Mouse (Mus musculus): Measurements from ENCODE around the gene Slc34a2. TPM values are rescaled to one million over a fixed set of nuclear protein-coding genes. Genes with fewer than 3 reads are reported as not detected.
A peak's percentile ranks its signal among the peaks of the same experiment; 100 is the strongest.

The Slc34a2 gene
- polyA plus RNA-seq, 1 experiment from 2014 or later, result 0.06 TPM

- no peak overlapping the region for H3K9ac ChIP-seq (ENCODE audit: low read depth, low read length)
- 81% methylated on average over 12 of the region's 12 CpGs for WGBS
- no peak overlapping the region for H3K4me3 ChIP-seq (ENCODE audit: low read length)
- H3K27me3 ChIP-seq (replicated peaks; ENCODE audit: control insufficient read depth, insufficient read depth, low read length), result no peaks in the 10 kb centered on the region
- H3K36me3 ChIP-seq (ENCODE audit: control insufficient read depth, insufficient read depth, low read length), result no peaks in the 10 kb centered on the region
- H3K9me3 ChIP-seq (ENCODE audit: control insufficient read depth, low read length), result no peaks in the 10 kb centered on the region
- no peak for ATAC-seq
- no peaks in the 10 kb centered on the region for H3K4me1 ChIP-seq (ENCODE audit: control insufficient read depth, insufficient read depth, low read depth, low read length)
- no peak overlapping the region for H3K4me2 ChIP-seq (ENCODE audit: low read length)
- H3K27ac ChIP-seq (ENCODE audit: low read depth, low read length), result no peak overlapping the region
These were observed 64.1 kb downstream of the Slc34a2 start for GRCm38 (mm10) chr5:53101848-53102473.

DNA sequence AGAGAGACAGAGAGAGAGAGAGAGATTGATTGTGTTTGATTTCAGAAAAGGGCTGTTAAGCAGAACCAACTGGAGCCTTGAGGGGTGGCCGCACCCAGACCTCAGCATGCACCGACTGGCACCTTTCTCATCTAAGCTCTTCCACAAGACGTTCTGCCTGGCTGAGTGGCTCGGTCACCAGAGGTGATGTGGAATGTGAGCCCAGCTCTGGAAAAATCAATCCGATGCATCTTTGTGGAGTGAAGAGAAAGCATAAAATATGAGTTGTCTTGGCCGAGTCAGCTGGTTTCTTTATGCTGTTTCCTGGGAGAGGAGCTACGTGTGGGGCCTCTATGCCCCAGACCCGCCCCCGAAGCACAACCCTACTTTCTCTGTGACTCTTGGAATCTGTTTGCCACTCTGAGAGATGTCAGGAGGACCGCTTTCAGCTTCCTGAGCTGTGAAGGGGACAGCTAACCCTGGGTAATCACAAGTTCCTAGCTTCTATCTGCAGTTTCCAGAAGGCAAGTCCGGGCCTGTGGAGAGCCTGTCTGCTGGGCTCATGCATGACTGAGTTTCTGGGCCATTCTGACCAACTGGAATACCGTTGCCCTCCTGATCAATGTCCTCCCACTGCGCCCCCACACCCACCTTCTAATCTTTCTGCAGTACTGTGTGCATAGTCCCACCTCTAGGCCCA is 66.4 kb downstream of the Slc34a2 start:
- Histone ChIP-seq H3K9ac (ENCODE audit: low read depth, low read length) (no peak overlapping the region), H3K36me3 (ENCODE audit: control insufficient read depth, insufficient read depth, low read length) (no peaks in the 10 kb centered on the region), H3K4me3 (ENCODE audit: low read length) (no peak overlapping the region), H3K4me2 (ENCODE audit: low read length) (no peak overlapping the region), H3K27me3 (replicated peaks; ENCODE audit: control insufficient read depth, insufficient read depth, low read length) (no peaks in the 10 kb centered on the region), H3K4me1 (ENCODE audit: control insufficient read depth, insufficient read depth, low read depth, low read length) (no peaks in the 10 kb centered on the region), H3K9me3 (ENCODE audit: control insufficient read depth, low read length) (no peaks in the 10 kb centered on the region), H3K27ac (ENCODE audit: low read depth, low read length) (no peak overlapping the region)
- peak; percentile 31; the same call in 1 of the 2 replicates for ATAC-seq
- WGBS, result 71% methylated on average over 13 of the region's 13 CpGs

GRCm38 (mm10) chr5:53105716-53106115 is 67.8 kb downstream of the Slc34a2 start:
- Histone ChIP-seq H3K9me3 (ENCODE audit: control insufficient read depth, low read length) (no peaks in the 10 kb centered on the region), H3K27me3 (replicated peaks; ENCODE audit: control insufficient read depth, insufficient read depth, low read length) (no peaks in the 10 kb centered on the region), H3K27ac (ENCODE audit: low read depth, low read length) (no peak overlapping the region), H3K4me3 (ENCODE audit: low read length) (no peak overlapping the region), H3K36me3 (ENCODE audit: control insufficient read depth, insufficient read depth, low read length) (no peaks in the 10 kb centered on the region), H3K4me1 (ENCODE audit: control insufficient read depth, insufficient read depth, low read depth, low read length) (peaks cover 5% of the 10 kb centered on the region), H3K4me2 (ENCODE audit: low read length) (no peak overlapping the region), H3K9ac (ENCODE audit: low read depth, low read length) (no peak overlapping the region)
- no peak for ATAC-seq
- WGBS, result 69% methylated on average over 8 of the region's 8 CpGs

GRCm38 (mm10) chr5:53106125-53106524 is 68.2 kb downstream of the Slc34a2 start:
- H3K4me2 ChIP-seq (ENCODE audit: low read length), result no peak overlapping the region
- no peaks in the 10 kb centered on the region for H3K36me3 ChIP-seq (ENCODE audit: control insufficient read depth, insufficient read depth, low read length)
- no peak overlapping the region for H3K4me3 ChIP-seq (ENCODE audit: low read length)
- ATAC-seq, result no peak
- no peak overlapping the region for H3K9ac ChIP-seq (ENCODE audit: low read depth, low read length)
- no peak overlapping the region for H3K27ac ChIP-seq (ENCODE audit: low read depth, low read length)
- H3K4me1 ChIP-seq (ENCODE audit: control insufficient read depth, insufficient read depth, low read depth, low read length), result peaks cover 7% of the 10 kb centered on the region
- no peaks in the 10 kb centered on the region for H3K9me3 ChIP-seq (ENCODE audit: control insufficient read depth, low read length)
- H3K27me3 ChIP-seq (replicated peaks; ENCODE audit: control insufficient read depth, insufficient read depth, low read length), result no peaks in the 10 kb centered on the region
- 75% methylated on average over 4 of the region's 4 CpGs for WGBS

- Histone ChIP-seq H3K4me1 (ENCODE audit: control insufficient read depth, insufficient read depth, low read depth, low read length) (peaks cover 7% of the 10 kb centered on the region), H3K27ac (ENCODE audit: low read depth, low read length) (no peak overlapping the region), H3K9me3 (ENCODE audit: control insufficient read depth, low read length) (no peaks in the 10 kb centered on the region), H3K4me3 (ENCODE audit: low read length) (no peak overlapping the region), H3K27me3 (replicated peaks; ENCODE audit: control insufficient read depth, insufficient read depth, low read length) (no peaks in the 10 kb centered on the region), H3K4me2 (ENCODE audit: low read length) (no peak overlapping the region), H3K36me3 (ENCODE audit: control insufficient read depth, insufficient read depth, low read length) (no peaks in the 10 kb centered on the region), H3K9ac (ENCODE audit: low read depth, low read length) (no peak overlapping the region)
- 56% methylated on average over 4 of the region's 4 CpGs for WGBS
- no peak for ATAC-seq
These were observed 68.8 kb downstream of the Slc34a2 start for GRCm38 (mm10) chr5:53106731-53107130.

DNA sequence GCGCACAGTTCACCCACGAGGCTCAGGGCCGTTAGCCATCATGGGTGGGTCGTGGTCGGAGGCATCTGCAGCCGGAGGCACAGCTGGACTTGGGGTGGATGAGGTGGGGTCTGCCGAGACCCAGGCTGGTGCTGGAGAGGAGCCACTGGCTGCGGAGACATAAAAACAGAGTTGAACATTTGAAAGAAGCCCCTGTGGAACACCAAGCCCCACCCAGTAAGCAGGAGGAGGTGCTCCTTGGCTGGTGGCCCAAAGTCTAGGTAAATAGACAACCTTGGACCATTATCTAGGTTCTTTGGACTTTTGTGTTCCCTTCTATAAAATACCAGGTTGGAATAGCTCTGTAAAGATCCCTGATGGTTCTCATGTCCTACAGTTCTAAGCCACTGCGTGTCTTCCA is 70.1 kb downstream of the Slc34a2 start:
- peaks cover 2% of the 10 kb centered on the region; the same call in 1 of the 2 replicates for H3K36me3 ChIP-seq (ENCODE audit: control insufficient read depth, insufficient read depth, low read length)
- peaks cover 7% of the 10 kb centered on the region for H3K4me1 ChIP-seq (ENCODE audit: control insufficient read depth, insufficient read depth, low read depth, low read length)
- H3K27me3 ChIP-seq (replicated peaks; ENCODE audit: control insufficient read depth, insufficient read depth, low read length), result no peaks in the 10 kb centered on the region
- no peak overlapping the region for H3K4me2 ChIP-seq (ENCODE audit: low read length)
- WGBS, result 77% methylated on average over 9 of the region's 9 CpGs
- H3K9me3 ChIP-seq (ENCODE audit: control insufficient read depth, low read length), result no peaks in the 10 kb centered on the region
- H3K27ac ChIP-seq (ENCODE audit: low read depth, low read length), result no peak overlapping the region
- no peak overlapping the region for H3K9ac ChIP-seq (ENCODE audit: low read depth, low read length)
- ATAC-seq, result no peak
- H3K4me3 ChIP-seq (ENCODE audit: low read length), result no peak overlapping the region

GRCm38 (mm10) chr5:53108668-53109067 is 70.8 kb downstream of the Slc34a2 start:
- H3K27ac ChIP-seq (ENCODE audit: low read depth, low read length), result no peak overlapping the region
- no peak for ATAC-seq
- H3K9me3 ChIP-seq (ENCODE audit: control insufficient read depth, low read length), result no peaks in the 10 kb centered on the region
- WGBS, result 77% methylated on average over 1 of the region's 1 CpGs
- H3K4me1 ChIP-seq (ENCODE audit: control insufficient read depth, insufficient read depth, low read depth, low read length), result peaks cover 7% of the 10 kb centered on the region
- no peak overlapping the region for H3K4me3 ChIP-seq (ENCODE audit: low read length)
- H3K9ac ChIP-seq (ENCODE audit: low read depth, low read length), result no peak overlapping the region
- H3K36me3 ChIP-seq (ENCODE audit: control insufficient read depth, insufficient read depth, low read length), result peaks cover 3% of the 10 kb centered on the region; the same call in 1 of the 2 replicates
- H3K4me2 ChIP-seq (ENCODE audit: low read length), result no peak overlapping the region
- no peaks in the 10 kb centered on the region for H3K27me3 ChIP-seq (replicated peaks; ENCODE audit: control insufficient read depth, insufficient read depth, low read length)

DNA sequence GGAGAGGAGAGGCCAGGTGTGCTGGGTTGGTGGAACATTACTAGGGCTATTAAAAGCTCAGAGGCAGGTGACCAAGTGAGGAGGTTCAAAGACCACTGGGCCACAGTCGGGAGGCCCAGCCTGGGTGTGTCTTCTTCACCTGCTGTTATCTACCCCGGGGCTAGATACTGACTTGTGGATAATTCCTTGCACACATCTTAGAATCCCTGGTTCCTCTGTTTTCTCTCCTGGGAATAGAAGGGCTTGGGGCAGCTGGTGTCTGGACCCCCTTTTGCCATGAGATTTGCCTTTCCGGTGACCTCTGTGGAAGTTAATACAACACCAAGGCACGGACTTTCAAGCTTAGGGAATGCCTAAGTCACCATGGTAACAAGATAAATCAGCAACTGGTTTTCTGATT is 72.3 kb downstream of the Slc34a2 start:
- H3K27ac ChIP-seq (ENCODE audit: low read depth, low read length), result no peak overlapping the region
- no peak overlapping the region for H3K4me3 ChIP-seq (ENCODE audit: low read length)
- no peaks in the 10 kb centered on the region for H3K9me3 ChIP-seq (ENCODE audit: control insufficient read depth, low read length)
- peaks cover 3% of the 10 kb centered on the region; the same call in 1 of the 2 replicates for H3K36me3 ChIP-seq (ENCODE audit: control insufficient read depth, insufficient read depth, low read length)
- H3K4me2 ChIP-seq (ENCODE audit: low read length), result no peak overlapping the region
- H3K9ac ChIP-seq (ENCODE audit: low read depth, low read length), result no peak overlapping the region
- H3K4me1 ChIP-seq (ENCODE audit: control insufficient read depth, insufficient read depth, low read depth, low read length), result peaks cover 7% of the 10 kb centered on the region
- WGBS, result 59% methylated on average over 4 of the region's 4 CpGs
- no peaks in the 10 kb centered on the region for H3K27me3 ChIP-seq (replicated peaks; ENCODE audit: control insufficient read depth, insufficient read depth, low read length)
- 0 out of 2 replicates have a peak, but pooled peaks have one; percentile 7 for ATAC-seq

DNA sequence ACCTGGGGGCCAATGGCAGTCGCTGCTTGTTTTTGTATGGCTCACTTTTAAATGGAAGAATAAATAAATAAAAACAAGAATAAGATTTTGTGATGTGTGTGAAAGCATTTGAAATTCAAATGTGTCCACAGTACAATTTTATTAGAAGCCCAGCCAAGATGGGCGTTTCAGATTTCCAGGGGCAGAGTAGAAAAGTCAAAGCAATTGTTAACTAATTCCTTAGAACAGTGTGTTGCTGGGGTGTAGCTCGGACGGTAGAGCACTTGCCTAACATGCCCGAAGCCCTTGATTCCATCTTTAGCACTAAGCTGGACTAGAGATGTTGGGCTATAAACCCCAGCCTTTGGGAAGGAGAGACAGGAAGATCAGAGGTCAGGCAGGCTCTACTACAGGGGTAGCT is 73.2 kb downstream of the Slc34a2 start:
- H3K4me1 ChIP-seq (ENCODE audit: control insufficient read depth, insufficient read depth, low read depth, low read length), result peaks cover 7% of the 10 kb centered on the region
- ATAC-seq, result no peak
- no peaks in the 10 kb centered on the region for H3K9me3 ChIP-seq (ENCODE audit: control insufficient read depth, low read length)
- no peak overlapping the region for H3K9ac ChIP-seq (ENCODE audit: low read depth, low read length)
- H3K27ac ChIP-seq (ENCODE audit: low read depth, low read length), result no peak overlapping the region
- no peak overlapping the region for H3K4me3 ChIP-seq (ENCODE audit: low read length)
- WGBS, result 46% methylated on average over 5 of the region's 5 CpGs
- H3K36me3 ChIP-seq (ENCODE audit: control insufficient read depth, insufficient read depth, low read length), result peaks cover 3% of the 10 kb centered on the region; the same call in 1 of the 2 replicates
- H3K4me2 ChIP-seq (ENCODE audit: low read length), result no peak overlapping the region
- no peaks in the 10 kb centered on the region for H3K27me3 ChIP-seq (replicated peaks; ENCODE audit: control insufficient read depth, insufficient read depth, low read length)
